Mouse (Mus musculus): ENCODE results near the gene Tmem239.

Gene Tmem239

GRCm38 (mm10) chr2:130452266-130452665, 46.0 kb downstream of the Tmem239 start:
- DNase-seq: no peak

GRCm38 (mm10) chr2:130453421-130453820, 47.1 kb downstream of the Tmem239 start:
- no peak for DNase-seq

GRCm38 (mm10) chr2:130454748-130455370, 48.6 kb downstream of the Tmem239 start:
- DNase-seq: no peak

All from thymus, postnatal 25 days (tissue).